Comparison of ENCODE assay signal across 14 mouse cellular contexts in the genomic region with DNA sequence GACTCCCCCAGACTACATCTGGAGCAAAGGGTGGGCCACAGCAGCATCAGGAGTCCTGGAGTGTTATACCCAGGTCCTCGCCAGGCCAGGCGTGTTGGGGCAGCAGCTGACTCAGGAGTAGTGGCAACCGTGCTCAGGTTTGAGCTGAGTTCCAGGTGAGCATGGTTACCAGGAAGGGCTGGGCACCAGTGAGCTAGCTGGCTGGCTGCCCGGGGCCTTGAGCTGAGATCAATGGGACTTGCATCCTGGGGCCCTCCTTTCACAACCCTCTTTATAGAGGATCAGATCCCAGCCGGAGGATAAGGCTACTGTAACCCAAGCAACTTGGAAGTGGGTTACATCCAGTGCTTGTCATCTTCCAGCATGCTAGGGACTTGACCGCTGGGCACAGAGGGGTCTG. TPM values are rescaled to one million over a fixed set of nuclear protein-coding genes. Genes with fewer than 3 reads are reported as not detected.
DNase-seq lines count a peak whose midpoint lies in the region; TF ChIP-seq lines count a peak whose summit lies in the region.
"Had no signal": no experiment of that assay in that cellular context is flagged by ENCODE, and none has a peak within 500 bp of the region (broad histone marks: within the 10 kb centered on the region; RNA-seq: fewer than 3 reads in every experiment).

No protein-coding gene starts in this region.

- intact Hi-C loops in heart, postnatal 14 days (cut with DNase I), result no loop called here

- H3K27me3 ChIP-seq in myocyte (ENCODE audit: control insufficient read depth, insufficient read depth, insufficient read length), result no peaks in the 10 kb centered on the region

- H3K79me2 ChIP-seq in myocyte (ENCODE audit: control insufficient read depth, insufficient read depth), result no peaks in the 10 kb centered on the region

- peak overlapping the region; percentile 48 for H3K4me2 ChIP-seq in myocyte (ENCODE audit: low read depth)
- H3K4me2 ChIP-seq: lung, embryonic 14.5 days had no signal

- no peaks in the 10 kb centered on the region for H3K36me3 ChIP-seq in myocyte (ENCODE audit: control insufficient read depth, insufficient read depth)

- DNase-seq in heart, adult 11 months, result peak; percentile 89
- no peak for DNase-seq in heart, adult 18-20 months
- DNase-seq in adrenal gland, postnatal 14 days, result peak; percentile 42
- DNase-seq in kidney, postnatal 10 days, result peak; percentile 65
- no peak for DNase-seq in right cerebral cortex, postnatal 36 days (ENCODE audit: low spot score in 2 of 2)
- no peak for DNase-seq in spleen, postnatal 4 days (ENCODE audit: low spot score in 2 of 2)
- no peak for DNase-seq in heart, postnatal 14 days
- DNase-seq: B cell, adult 2 months; heart, postnatal 4 days; lung, embryonic 14.5 days; thymus, postnatal 25 days had no signal

- TF ChIP-seq POLR2A in myocyte (IDR thresholded peaks at IDR 0.05; ENCODE audit: insufficient read length, low read depth), result no peak

- H3K4me3 ChIP-seq in myocyte, result no peak overlapping the region
- H3K4me3 ChIP-seq: erythroblast, embryonic 14.5 days; layer of hippocampus, adult 2 months had no signal

- no peak overlapping the region for H3ac ChIP-seq in myocyte (ENCODE audit: control insufficient read depth, insufficient read length)

TF ChIP-seq in myocyte, 11 proteins besides CTCF, POLR2A, EP300 and RAD21:
- TF ChIP-seq TCF12 (IDR thresholded peaks at IDR 0.05; ENCODE audit: insufficient read depth, poor library complexity, severe bottlenecking), result no peak
- no peak for TF ChIP-seq SRF (IDR thresholded peaks at IDR 0.05; ENCODE audit: control insufficient read depth, insufficient read length, low read depth)
- TF ChIP-seq POLR2AphosphoS2 (IDR thresholded peaks at IDR 0.05; ENCODE audit: insufficient read length, low read depth), result no peak
- no peak for TF ChIP-seq TCF3 (IDR thresholded peaks at IDR 0.05; ENCODE audit: insufficient read length, low read depth)
- no peak for TF ChIP-seq MYOD1 (IDR thresholded peaks at IDR 0.05; ENCODE audit: control insufficient read depth in 1 of 3, insufficient read length in 2 of 3, low read depth in 2 of 3)
- TF ChIP-seq REST (IDR thresholded peaks at IDR 0.05; ENCODE audit: insufficient read depth, insufficient read length), result no peak
- no peak for TF ChIP-seq MAX (IDR thresholded peaks at IDR 0.05; ENCODE audit: low read depth)
- no peak for TF ChIP-seq CEBPB (IDR thresholded peaks at IDR 0.05; ENCODE audit: insufficient read depth, poor library complexity, severe bottlenecking)
- TF ChIP-seq USF1 (IDR thresholded peaks at IDR 0.05; ENCODE audit: low read depth), result no peak
- TF ChIP-seq E2F4 (IDR thresholded peaks at IDR 0.05; ENCODE audit: insufficient read depth), result no peak
- TF ChIP-seq MYOG (IDR thresholded peaks at IDR 0.05; ENCODE audit: control insufficient read depth in 1 of 3, insufficient read depth in 1 of 3, insufficient read length in 2 of 3, low read depth in 2 of 3), result no peak

RNA-seq across cellular contexts. Expression of gene Sept9, which starts 5.6 kb away (rescaled TPM):
- total RNA-seq in heart, adult 18-20 months (2021), result 10 to 100 TPM; 32.7 to 33.4 TPM
- 115 and 133 TPM in 2 replicates for total RNA-seq in adrenal gland, postnatal 14 days (2021)
- 253 TPM for polyA plus RNA-seq in myocyte (2012; fragmentation: generic; extraction: Trizol)
- 10 to 100 TPM; 44.6 to 45.7 TPM for total RNA-seq in heart, postnatal 14 days (2021)

Comparison
In these comparisons a context has a peak if more than half of its experiments do, and no peak if none do; other contexts are left out.
1. DNase-seq: peak in heart, adult 11 months (single experiment), adrenal gland, postnatal 14 days (single experiment) and kidney, postnatal 10 days (single experiment); none in heart, adult 18-20 months (0 of 2), right cerebral cortex, postnatal 36 days (0 of 2), spleen, postnatal 4 days (0 of 2) and heart, postnatal 14 days (0 of 2).